Mouse (Mus musculus) limb, embryonic 12.5 days (tissue): ENCODE results near the gene Hhat. TPM values are rescaled to one million over a fixed set of nuclear protein-coding genes. Genes with fewer than 3 reads are reported as not detected.

Source experiments
- ATAC-seq: fragments of 200-750 bp; cut with Nextera tagmentation; 2 replicates; pipeline ENCODE4 v1.8.0; 2017; ENCODE audit warnings: low read depth, moderate TSS enrichment; ENCODE audit not compliant: insufficient number of reproducible peaks, insufficient read depth, low FRiP score, low TSS enrichment
- H3K27ac ChIP-seq: fragments of 300-500 bp; sonication (generic); 2 replicates; pipeline ENCODE4 v1.5.1; 2016; ENCODE audit warnings: mild to moderate bottlenecking, moderate library complexity
- H3K27me3 ChIP-seq: fragments of 300-500 bp; sonication (generic); 2 replicates; pipeline ENCODE4 v1.6.1; 2016; ENCODE audit warnings: mild to moderate bottlenecking, moderate library complexity
- H3K36me3 ChIP-seq: fragments of 300-500 bp; sonication (generic); 2 replicates; pipeline ENCODE4 v1.6.1; 2016; ENCODE audit warnings: mild to moderate bottlenecking, moderate library complexity
- H3K4me1 ChIP-seq: fragments of 300-500 bp; sonication (generic); replicated peaks from 2 replicates; pipeline ENCODE4 v1.6.1; 2016
- H3K4me2 ChIP-seq: fragments of 300-500 bp; sonication (generic); 2 replicates; pipeline ENCODE4 v1.6.1; 2016; ENCODE audit warnings: mild to moderate bottlenecking, moderate library complexity
- H3K4me3 ChIP-seq: fragments of 300-500 bp; sonication (generic); replicated peaks from 2 replicates; pipeline ENCODE4 v1.5.1; 2016; ENCODE audit warnings: mild to moderate bottlenecking
- H3K9ac ChIP-seq: fragments of 300-500 bp; sonication (generic); replicated peaks from 2 replicates; pipeline ENCODE4 v1.6.1; 2016; ENCODE audit warnings: mild to moderate bottlenecking, moderate library complexity
- H3K9me3 ChIP-seq: fragments of 300-500 bp; sonication (generic); 2 replicates; pipeline ENCODE4 v1.6.1; 2016; ENCODE audit warnings: mild to moderate bottlenecking, moderate library complexity
- WGBS: fragments of 180-500 bp; shearing (Covaris S2); methylation state at CpG from one replicate; pipeline ENCODE4 v1.1.7; 2016; 5-methylcytosine and 5-hydroxymethylcytosine counted together
- polyA plus RNA-seq: library from polyadenylated mRNA; unstranded; fragments of >200 nt; fragmentation: Nextera tagmentation; extraction: Ambion mirVana; gene quantifications from 2 replicates; pipeline ENCODE4 v1.2.1, GENCODE M21; 2016

Hhat gene
- polyA plus RNA-seq, 1 experiment from 2014 or later: 12.0 TPM

DNA sequence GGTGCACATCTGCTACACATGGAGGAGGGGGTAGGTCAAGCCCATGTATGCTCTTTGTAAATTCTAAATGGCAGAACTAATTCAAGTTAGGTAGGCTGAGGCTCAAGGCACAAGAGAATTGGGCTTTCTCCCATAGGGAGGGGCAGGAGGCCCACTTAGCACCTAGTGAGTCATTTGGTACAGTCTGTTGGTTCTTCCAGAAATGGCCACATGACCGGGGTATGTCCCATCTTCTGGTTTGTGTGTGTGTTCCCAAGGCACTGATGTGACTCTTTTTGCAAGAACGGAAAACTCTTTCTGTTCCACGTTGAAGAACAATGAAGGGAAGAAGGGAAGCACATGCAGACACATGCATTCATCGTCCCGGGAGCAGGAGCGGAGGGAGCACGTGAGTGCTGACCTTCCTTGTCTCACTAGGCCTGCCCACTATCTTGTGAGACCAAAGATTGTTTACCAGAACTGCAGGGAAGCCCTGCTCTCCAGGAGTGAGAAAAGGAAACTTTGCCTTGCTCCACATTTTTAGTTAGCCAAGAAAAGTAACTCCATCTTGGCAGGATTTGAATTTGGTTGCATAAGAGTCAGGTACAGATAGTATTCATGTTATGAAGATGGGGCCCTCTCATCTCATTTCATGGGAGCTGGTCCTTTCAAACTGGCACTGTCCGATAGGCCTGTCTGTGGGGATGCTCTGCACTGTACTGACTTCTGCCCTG lies 290.8 kb downstream of the Hhat start:
- H3K4me1 ChIP-seq: no peaks in the 10 kb centered on the region
- ATAC-seq: no peak
- WGBS: 88% methylated on average over 8 of the region's 8 CpGs
- no peaks in the 10 kb centered on the region for H3K36me3 ChIP-seq
- H3K4me2 ChIP-seq: no peak overlapping the region
- H3K9me3 ChIP-seq: no peaks in the 10 kb centered on the region
- H3K9ac ChIP-seq: no peak overlapping the region
- H3K4me3 ChIP-seq: no peak overlapping the region
- no peak overlapping the region for H3K27ac ChIP-seq
- H3K27me3 ChIP-seq: no peaks in the 10 kb centered on the region

DNA sequence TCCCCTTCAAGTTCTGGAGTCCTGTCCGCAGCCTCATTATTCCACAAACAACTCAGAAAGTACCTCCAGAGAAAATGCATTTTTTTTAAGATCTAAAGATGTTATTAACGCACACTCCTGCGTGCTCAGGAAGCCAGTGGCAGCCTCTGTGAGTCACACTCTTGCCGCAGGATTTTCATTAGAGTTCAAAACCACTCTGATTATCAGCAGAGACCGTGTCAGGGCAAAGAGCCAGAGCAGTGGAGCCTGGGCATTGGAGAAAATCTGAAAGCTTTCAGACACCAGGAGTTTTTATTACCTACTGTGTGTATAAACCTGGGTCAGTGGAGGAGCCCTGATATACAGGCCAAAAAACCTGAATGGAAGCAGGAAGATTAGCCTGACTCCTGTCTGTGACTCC lies 292.8 kb downstream of the Hhat start:
- no peaks in the 10 kb centered on the region for H3K27me3 ChIP-seq
- ATAC-seq: no peak
- 67% methylated on average over 5 of the region's 5 CpGs for WGBS
- H3K36me3 ChIP-seq: no peaks in the 10 kb centered on the region
- no peak overlapping the region for H3K27ac ChIP-seq
- H3K4me2 ChIP-seq: no peak overlapping the region
- no peaks in the 10 kb centered on the region for H3K9me3 ChIP-seq
- no peak overlapping the region for H3K9ac ChIP-seq
- no peaks in the 10 kb centered on the region for H3K4me1 ChIP-seq
- H3K4me3 ChIP-seq: no peak overlapping the region

DNA sequence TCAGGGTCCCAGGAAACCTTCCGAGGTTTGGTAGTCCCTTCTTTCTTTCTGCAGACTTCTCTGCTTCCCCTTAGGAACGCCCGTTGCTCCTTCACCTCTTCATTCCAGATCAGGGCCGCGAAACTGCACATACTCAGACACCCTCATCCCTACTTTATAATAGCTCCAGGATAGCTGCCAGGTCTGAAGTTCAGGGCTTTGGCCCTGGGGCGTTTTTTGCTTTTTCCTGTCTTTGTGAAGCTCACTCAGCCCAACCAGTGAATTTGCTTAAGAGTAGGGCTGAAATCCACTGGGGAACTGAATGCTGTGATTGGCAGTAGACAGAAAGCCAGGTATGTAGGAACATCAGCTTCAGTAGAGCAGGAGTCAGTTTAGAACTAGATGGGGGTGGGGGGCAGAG lies 293.5 kb downstream of the Hhat start:
- no peaks in the 10 kb centered on the region for H3K36me3 ChIP-seq
- H3K4me1 ChIP-seq: no peaks in the 10 kb centered on the region
- 64% methylated on average over 6 of the region's 6 CpGs for WGBS
- H3K9ac ChIP-seq: no peak overlapping the region
- H3K4me2 ChIP-seq: no peak overlapping the region
- H3K27ac ChIP-seq: no peak overlapping the region
- no peak overlapping the region for H3K4me3 ChIP-seq
- no peaks in the 10 kb centered on the region for H3K9me3 ChIP-seq
- no peaks in the 10 kb centered on the region for H3K27me3 ChIP-seq
- no peak for ATAC-seq

DNA sequence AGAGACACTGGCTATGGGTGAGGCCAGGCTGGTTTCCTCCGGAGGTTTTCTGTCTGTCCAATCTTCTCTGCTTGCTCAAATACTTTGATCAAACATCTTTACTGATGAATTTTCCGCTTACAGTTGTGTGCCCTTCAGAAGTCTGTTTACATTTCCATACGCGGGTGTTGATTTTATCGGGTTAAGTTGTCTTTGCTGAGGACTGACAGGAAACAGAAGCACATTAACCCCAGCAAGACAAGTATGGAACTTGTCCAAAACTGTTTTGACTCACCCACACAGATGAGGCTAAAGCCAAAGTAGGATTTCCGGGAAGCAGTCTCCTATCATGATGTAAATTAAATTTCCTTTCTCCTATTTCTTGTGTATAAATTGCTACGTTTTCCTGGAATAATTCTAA lies 294.3 kb downstream of the Hhat start:
- WGBS: 80% methylated on average over 7 of the region's 7 CpGs
- ATAC-seq: no peak
- no peaks in the 10 kb centered on the region for H3K27me3 ChIP-seq
- no peak overlapping the region for H3K4me3 ChIP-seq
- H3K9ac ChIP-seq: no peak overlapping the region
- no peaks in the 10 kb centered on the region for H3K36me3 ChIP-seq
- no peak overlapping the region for H3K4me2 ChIP-seq
- H3K27ac ChIP-seq: no peak overlapping the region
- no peaks in the 10 kb centered on the region for H3K4me1 ChIP-seq
- no peaks in the 10 kb centered on the region for H3K9me3 ChIP-seq

DNA sequence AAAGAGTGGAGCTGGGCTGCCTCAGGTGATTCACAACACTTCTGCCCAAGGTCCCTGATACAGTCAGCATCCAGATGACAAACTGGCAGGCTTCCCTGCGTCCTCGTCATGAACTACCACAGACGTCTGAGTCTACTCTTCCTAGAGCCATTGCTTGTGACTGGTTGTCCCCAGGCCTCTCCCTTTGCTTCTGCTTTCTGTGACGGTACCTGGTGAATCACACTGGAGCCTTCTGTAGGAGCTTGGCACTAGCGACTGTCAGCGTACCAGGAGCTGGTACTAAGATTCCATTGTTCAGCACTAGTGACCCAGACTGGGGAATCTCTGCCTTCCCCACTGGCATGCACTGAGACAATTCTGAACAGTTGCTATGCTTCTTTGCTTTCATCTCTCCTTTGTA lies 297.9 kb downstream of the Hhat start:
- no peak overlapping the region for H3K4me2 ChIP-seq
- H3K9me3 ChIP-seq: no peaks in the 10 kb centered on the region
- no peak overlapping the region for H3K9ac ChIP-seq
- no peaks in the 10 kb centered on the region for H3K36me3 ChIP-seq
- ATAC-seq: no peak
- no peaks in the 10 kb centered on the region for H3K4me1 ChIP-seq
- no peak overlapping the region for H3K4me3 ChIP-seq
- 89% methylated on average over 6 of the region's 6 CpGs for WGBS
- no peak overlapping the region for H3K27ac ChIP-seq
- no peaks in the 10 kb centered on the region for H3K27me3 ChIP-seq

DNA sequence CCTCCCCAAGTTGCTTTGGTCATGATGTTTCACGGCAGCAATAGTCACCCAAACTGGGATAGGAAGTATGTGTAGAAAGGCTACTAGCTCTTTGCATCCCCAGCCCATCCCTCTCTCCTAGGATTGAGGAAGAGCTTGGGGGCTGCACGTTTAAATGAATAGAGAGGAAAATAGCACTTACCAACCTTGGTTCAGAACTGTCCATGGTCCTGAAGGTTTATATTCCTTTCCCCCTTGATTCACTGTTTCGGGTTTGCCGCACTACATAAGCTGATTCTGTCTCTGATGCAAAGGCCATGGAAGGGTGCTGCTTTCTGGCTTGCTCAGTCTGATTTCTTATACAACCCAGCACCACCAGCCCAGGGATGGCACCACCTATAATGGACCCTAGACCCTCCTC lies 298.7 kb downstream of the Hhat start:
- Histone ChIP-seq H3K9ac (no peak overlapping the region), H3K36me3 (no peaks in the 10 kb centered on the region), H3K4me2 (no peak overlapping the region), H3K27ac (no peak overlapping the region), H3K9me3 (no peaks in the 10 kb centered on the region), H3K4me1 (no peaks in the 10 kb centered on the region), H3K27me3 (no peaks in the 10 kb centered on the region), H3K4me3 (no peak overlapping the region)
- WGBS: 55% methylated on average over 4 of the region's 4 CpGs
- ATAC-seq: no peak

DNA sequence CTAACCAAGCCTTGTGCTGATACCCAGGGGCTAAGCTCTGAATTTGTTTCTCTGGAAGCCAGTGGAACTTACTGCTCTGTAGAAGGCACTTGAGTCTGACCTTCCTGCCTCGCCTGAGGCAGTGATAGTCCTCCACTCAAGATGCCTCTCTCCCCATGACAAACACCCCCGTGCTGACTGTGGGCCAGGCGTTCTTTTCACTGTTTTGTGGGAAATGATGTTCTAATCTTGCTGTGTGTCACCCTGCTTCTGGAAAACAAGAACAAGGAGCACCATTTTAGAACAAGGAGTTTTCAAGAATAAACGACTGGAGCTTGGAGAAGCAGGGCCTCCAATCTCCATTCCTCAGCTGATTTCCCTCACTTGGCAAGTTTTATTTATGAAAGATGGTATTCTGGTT lies 307.3 kb downstream of the Hhat start:
- ATAC-seq: no peak
- H3K4me3 ChIP-seq: no peak overlapping the region
- no peaks in the 10 kb centered on the region for H3K36me3 ChIP-seq
- no peak overlapping the region for H3K27ac ChIP-seq
- H3K9ac ChIP-seq: no peak overlapping the region
- no peaks in the 10 kb centered on the region for H3K9me3 ChIP-seq
- no peaks in the 10 kb centered on the region; the same call in 1 of the 2 replicates for H3K27me3 ChIP-seq
- H3K4me2 ChIP-seq: no peak overlapping the region
- WGBS: 81% methylated on average over 4 of the region's 4 CpGs
- no peaks in the 10 kb centered on the region for H3K4me1 ChIP-seq

DNA sequence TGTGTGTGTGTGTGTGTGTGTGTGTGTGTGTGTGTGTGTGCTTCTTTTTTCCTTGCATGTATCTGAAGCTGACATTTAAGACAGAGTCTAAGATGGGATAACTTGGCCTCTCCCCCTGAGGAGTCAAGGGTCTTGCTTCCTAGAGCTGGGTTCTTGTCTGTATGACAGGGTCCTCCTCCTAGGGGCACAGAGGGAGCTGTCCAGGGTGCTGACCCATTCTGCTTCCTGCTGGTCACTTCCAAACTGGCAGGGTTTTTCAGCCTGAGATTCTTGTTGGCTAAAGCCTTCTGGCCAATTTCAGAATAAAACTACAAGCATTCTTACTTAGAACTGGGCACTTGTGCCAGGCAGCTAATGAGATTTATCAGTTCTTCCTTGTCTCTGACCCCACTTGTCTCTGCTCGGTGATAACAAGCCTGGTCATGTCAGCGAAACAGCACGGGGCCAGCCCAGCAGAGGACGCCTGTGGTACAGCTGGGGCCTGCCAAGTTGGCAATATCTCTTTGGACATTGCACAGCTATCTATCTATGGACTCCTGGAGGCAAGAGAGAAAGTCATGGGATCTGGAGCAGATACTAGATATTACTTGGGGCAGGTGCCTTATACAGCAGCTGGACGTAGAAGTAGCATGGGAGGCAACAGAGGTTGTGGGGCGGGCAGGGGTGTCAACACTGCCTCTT lies 313.4 kb downstream of the Hhat start:
- H3K27ac ChIP-seq: no peak overlapping the region
- H3K27me3 ChIP-seq: no peaks in the 10 kb centered on the region; the same call in 1 of the 2 replicates
- H3K4me1 ChIP-seq: peaks cover 10% of the 10 kb centered on the region; the same call in 1 of the 2 replicates
- no peak overlapping the region for H3K9ac ChIP-seq
- no peaks in the 10 kb centered on the region for H3K36me3 ChIP-seq
- no peaks in the 10 kb centered on the region for H3K9me3 ChIP-seq
- no peak for ATAC-seq
- 81% methylated on average over 6 of the region's 6 CpGs for WGBS
- no peak overlapping the region for H3K4me2 ChIP-seq
- no peak overlapping the region for H3K4me3 ChIP-seq

DNA sequence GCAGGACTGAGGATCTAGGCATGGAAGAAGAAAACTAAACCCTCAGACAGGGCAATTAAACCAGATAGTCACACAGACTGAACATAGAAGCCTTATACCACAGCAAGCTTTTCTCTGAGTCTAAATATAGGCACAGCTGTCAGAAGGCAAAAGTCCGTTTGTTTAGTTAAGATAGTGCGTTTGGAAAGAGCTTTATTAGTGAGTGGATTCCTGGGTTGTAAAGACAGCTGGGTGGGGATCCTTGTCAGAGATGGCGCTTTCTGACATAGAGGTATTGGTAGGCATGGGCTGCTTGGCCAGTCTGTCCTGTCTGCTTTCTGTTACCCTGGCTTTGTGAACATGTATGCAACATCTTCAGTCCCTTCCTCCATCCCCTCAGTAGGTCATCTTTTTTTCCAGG lies 314.0 kb downstream of the Hhat start:
- 82% methylated on average over 3 of the region's 3 CpGs for WGBS
- ATAC-seq: no peak
- H3K27me3 ChIP-seq: no peaks in the 10 kb centered on the region; the same call in 1 of the 2 replicates

DNA sequence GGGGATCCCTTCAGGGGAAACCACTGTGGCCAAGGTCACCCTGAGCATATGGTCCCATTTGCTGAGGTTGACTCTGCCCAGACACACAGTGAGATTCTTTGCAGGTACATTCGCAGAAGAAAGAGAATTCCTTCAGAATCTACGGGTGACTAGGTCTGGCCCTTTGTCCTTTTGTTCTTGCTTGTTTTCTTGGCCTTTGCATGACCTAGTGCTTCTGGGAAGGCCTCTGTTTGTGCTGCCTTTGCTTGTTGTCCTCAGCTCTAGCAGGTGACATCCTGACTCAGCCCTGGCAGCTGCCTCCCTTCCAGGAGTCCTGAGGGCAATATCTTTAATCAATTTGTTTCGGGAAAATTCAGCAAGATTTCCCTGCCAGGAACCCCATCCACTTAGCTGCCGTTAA lies 316.0 kb downstream of the Hhat start:
- peaks cover 10% of the 10 kb centered on the region; the same call in 1 of the 2 replicates for H3K4me1 ChIP-seq
- no peak overlapping the region for H3K4me2 ChIP-seq
- 57% methylated on average over 4 of the region's 4 CpGs for WGBS
- no peak overlapping the region for H3K9ac ChIP-seq
- no peaks in the 10 kb centered on the region for H3K9me3 ChIP-seq
- H3K36me3 ChIP-seq: no peaks in the 10 kb centered on the region
- no peak overlapping the region for H3K27ac ChIP-seq
- no peaks in the 10 kb centered on the region for H3K27me3 ChIP-seq
- no peak for ATAC-seq
- H3K4me3 ChIP-seq: no peak overlapping the region

More for the DNA sequence above, 314.0 kb downstream of the Hhat start:
- H3K27ac ChIP-seq: no peak overlapping the region
- H3K4me2 ChIP-seq: no peak overlapping the region
- H3K4me3 ChIP-seq: no peak overlapping the region
- no peaks in the 10 kb centered on the region for H3K9me3 ChIP-seq
- peaks cover 10% of the 10 kb centered on the region; the same call in 1 of the 2 replicates for H3K4me1 ChIP-seq
- H3K36me3 ChIP-seq: no peaks in the 10 kb centered on the region
- no peak overlapping the region for H3K9ac ChIP-seq

DNA sequence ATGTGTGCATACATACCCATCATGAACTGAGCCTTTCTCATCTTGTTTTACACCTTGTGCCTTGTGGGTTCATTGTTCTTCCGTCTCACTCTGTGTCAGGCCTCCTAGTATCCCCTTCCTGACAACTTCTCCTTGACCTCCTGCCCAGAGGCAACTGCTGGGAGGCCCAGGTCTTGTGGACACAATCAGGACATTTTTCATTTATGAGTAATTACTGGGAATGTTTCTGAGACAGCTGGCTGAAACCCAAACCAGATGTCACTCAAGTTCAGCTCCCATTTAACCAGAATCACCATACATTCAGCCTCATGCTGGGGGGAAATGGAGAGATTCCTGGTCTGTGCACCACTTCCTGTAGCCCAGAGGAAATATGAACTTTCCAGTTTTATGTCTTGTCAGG lies 316.5 kb downstream of the Hhat start:
- 17% methylated on average over 1 of the region's 1 CpGs for WGBS
- Histone ChIP-seq H3K9me3 (no peaks in the 10 kb centered on the region), H3K4me2 (no peak overlapping the region), H3K27me3 (no peaks in the 10 kb centered on the region), H3K9ac (no peak overlapping the region), H3K4me1 (peaks cover 10% of the 10 kb centered on the region; the same call in 1 of the 2 replicates), H3K36me3 (no peaks in the 10 kb centered on the region), H3K27ac (no peak overlapping the region), H3K4me3 (no peak overlapping the region)
- no peak for ATAC-seq
